Mouse (Mus musculus) bone marrow macrophage, adult 2 months (primary cell): ENCODE data around the gene Swi5. TPM values are rescaled to one million over a fixed set of nuclear protein-coding genes. Genes with fewer than 3 reads are reported as not detected.

Experiments
- H3K27ac ChIP-seq: 2 replicates; pipeline ENCODE4 v1.5.1; 2012; ENCODE audit warnings: low read depth, low read length; ENCODE audit not compliant: insufficient read depth
- H3K4me1 ChIP-seq: 2 replicates; pipeline ENCODE4 v1.6.1; 2012; ENCODE audit warnings: low read length; ENCODE audit not compliant: control insufficient read depth, insufficient read depth
- H3K4me3 ChIP-seq: 2 replicates; pipeline ENCODE4 v1.5.1; 2012; ENCODE audit warnings: mild to moderate bottlenecking, low read length, moderate library complexity; ENCODE audit not compliant: insufficient read depth
- CTCF ChIP-seq: IDR thresholded peaks from 2 replicates; pipeline ENCODE4 v1.5.1; 2012; ENCODE audit warnings: low read depth, mild to moderate bottlenecking, low read length, moderate library complexity
- POLR2A ChIP-seq: IDR thresholded peaks from 2 replicates; pipeline ENCODE4 v1.6.1; 2012; ENCODE audit warnings: mild to moderate bottlenecking, low read depth, low read length, borderline replicate concordance
- polyA plus RNA-seq: library from polyadenylated mRNA; stranded (reverse); fragments of >200 nt; gene quantifications from 2 replicates; pipeline ENCODE4 v1.2.4, GENCODE M21; 2012; ENCODE audit not compliant: missing spikeins, insufficient read depth, insufficient read length

Gene Swi5
- polyA plus RNA-seq, result 168 and 170 TPM in 2 replicates

GRCm38 (mm10) chr2:32287923-32288367 lies at the start of gene Swi5:
Gene Swi5, minus strand, starts transcription at chr2:32288075.
- Histone ChIP-seq H3K27ac (peak within 1 kb of the TSS; percentile 49), H3K4me3 (peak within 1 kb of the TSS; percentile 93)
- no peak for TF ChIP-seq CTCF
- 0 out of 2 replicates have a peak, but pooled peaks have one; percentile 16 for TF ChIP-seq POLR2A

GRCm38 (mm10) chr2:32335888-32336287 lies 48.0 kb upstream of the Swi5 start:
- H3K4me1 ChIP-seq, result no peaks in the 10 kb centered on the region
- no peak overlapping the region for H3K4me3 ChIP-seq
- TF ChIP-seq POLR2A (no peak), CTCF (no peak)
- H3K27ac ChIP-seq, result no peak overlapping the region

More at GRCm38 (mm10) chr2:32287923-32288367, at the start of gene Swi5:
- H3K4me1 ChIP-seq, result peaks cover 10% of the 10 kb centered on the region

- H3K4me1 ChIP-seq, result no peaks in the 10 kb centered on the region
- no peak for TF ChIP-seq POLR2A
- no peak for TF ChIP-seq CTCF
- no peak overlapping the region for H3K27ac ChIP-seq
- no peak overlapping the region for H3K4me3 ChIP-seq
These were observed 44.3 kb upstream of the Swi5 start for GRCm38 (mm10) chr2:32332159-32332558.

- Histone ChIP-seq H3K4me3 (no peak overlapping the region), H3K4me1 (peaks cover 8% of the 10 kb centered on the region), H3K27ac (no peak overlapping the region)
- TF ChIP-seq CTCF (no peak), POLR2A (no peak)
These were observed 41.7 kb upstream of the Swi5 start for GRCm38 (mm10) chr2:32329531-32329930.

GRCm38 (mm10) chr2:32328911-32329460 lies 41.1 kb upstream of the Swi5 start:
- H3K4me3 ChIP-seq, result no peak overlapping the region
- TF ChIP-seq CTCF (no peak), POLR2A (no peak)
- no peak overlapping the region for H3K27ac ChIP-seq
- peaks cover 8% of the 10 kb centered on the region for H3K4me1 ChIP-seq

GRCm38 (mm10) chr2:32327200-32327599 lies 39.3 kb upstream of the Swi5 start:
- Histone ChIP-seq H3K4me3 (no peak overlapping the region), H3K27ac (no peak overlapping the region), H3K4me1 (peaks cover 8% of the 10 kb centered on the region)
- TF ChIP-seq CTCF (no peak), POLR2A (no peak)

- TF ChIP-seq CTCF (no peak), POLR2A (no peak)
- Histone ChIP-seq H3K4me3 (no peak overlapping the region), H3K4me1 (peaks cover 9% of the 10 kb centered on the region), H3K27ac (peak overlapping the region; percentile 45)
These were observed 37.5 kb upstream of the Swi5 start for GRCm38 (mm10) chr2:32325342-32325741.

- TF ChIP-seq POLR2A (no peak), CTCF (no peak)
- Histone ChIP-seq H3K27ac (no peak overlapping the region), H3K4me3 (no peak overlapping the region), H3K4me1 (peaks cover 10% of the 10 kb centered on the region)
These were observed 36.4 kb upstream of the Swi5 start for GRCm38 (mm10) chr2:32324322-32324721.

- Histone ChIP-seq H3K27ac (no peak overlapping the region), H3K4me3 (no peak overlapping the region), H3K4me1 (peaks cover 12% of the 10 kb centered on the region)
- TF ChIP-seq POLR2A, result no peak
- no peak for TF ChIP-seq CTCF
These were observed 35.2 kb upstream of the Swi5 start for GRCm38 (mm10) chr2:32322754-32323741.
